8 mouse cellular contexts compared by ENCODE assay signal in genomic region chr15:89372536-89372935, GRCm38 (mm10). TPM values are rescaled to one million over a fixed set of nuclear protein-coding genes. Genes with fewer than 3 reads are reported as not detected.
DNase-seq lines count a peak whose midpoint lies in the region; ATAC-seq and TF ChIP-seq lines count a peak whose summit lies in the region.

No protein-coding gene starts in this region.

- H3K4me3 ChIP-seq in heart, embryonic 13.5 days, result peak overlapping the region; percentile 75
- H3K4me3 ChIP-seq in ES-E14 (ENCODE audit: insufficient read depth in 1 of 2, low read depth in 1 of 2, low read length in 2 of 2, poor library complexity in 1 of 2, severe bottlenecking in 1 of 2) (peak overlapping the region; percentile 71 to 77; a peak in 3 of 4 replicates), macrophage (ENCODE audit: inconsistent target) (peak overlapping the region; percentile 45; the same call in 1 of the 2 replicates)
- peak overlapping the region; percentile 71 for H3K4me3 ChIP-seq in hindbrain, embryonic 10.5 days

- H3K9ac ChIP-seq in heart, embryonic 13.5 days, result peak overlapping the region; percentile 88
- peak overlapping the region; percentile 86; the same call in 1 of the 2 replicates for H3K9ac ChIP-seq in ES-E14 (ENCODE audit: insufficient read depth, low read depth, low read length, poor library complexity, severe bottlenecking)

- peak overlapping the region; percentile 90 for H3K4me2 ChIP-seq in heart, embryonic 13.5 days

- intact Hi-C loops in heart, postnatal 25 days (cut with DNase I), result loop anchor here (5.0 kb wide), 1 partner anchor 95 kb away; no protein-coding TSS in a partner anchor
- intact Hi-C loops in left cerebral cortex, postnatal 36 days (cut with DNase I), result loop anchor here (5.0 kb wide), 2 partner anchors 55 kb away; partner anchors contain the start of genes C730034F03Rik, Chkb, Cpt1b and Gm44502

- no peak for DNase-seq in heart, postnatal 25 days (ENCODE audit: low spot score)
- no peak for DNase-seq in ES-E14 (ENCODE audit: low read depth, low spot score)
- DNase-seq in hindbrain, embryonic 10.5 days (ENCODE audit: low spot score), result no peak
- DNase-seq in left cerebral cortex, postnatal 36 days (ENCODE audit: low spot score in 2 of 2), result no peak
- DNase-seq in testis, postnatal 10 days (ENCODE audit: low spot score), result no peak

- no peak for ATAC-seq in heart, embryonic 13.5 days (ENCODE audit: extremely low read depth, insufficient number of reproducible peaks, low FRiP score, low TSS enrichment)
- ATAC-seq in frontal cortex, adult (ENCODE audit: low TSS enrichment), result no peak

- in situ Hi-C loops in ES-E14 (cut with MboI; ENCODE audit: low sequenced_read_pairs in 2 of 2, unreplicated experiment in 2 of 2), result no loop called here

- peaks cover 22% of the 10 kb centered on the region for H3K27me3 ChIP-seq in heart, embryonic 13.5 days (replicated peaks)
- H3K27me3 ChIP-seq in hindbrain, embryonic 10.5 days (ENCODE audit: insufficient read depth, poor library complexity, severe bottlenecking), result peaks cover 22% of the 10 kb centered on the region

- peaks cover 53% of the 10 kb centered on the region for H3K36me3 ChIP-seq in heart, embryonic 13.5 days
- peaks cover 52% of the 10 kb centered on the region for H3K36me3 ChIP-seq in ES-E14 (ENCODE audit: control insufficient read depth, insufficient read depth, low read length, poor library complexity, severe bottlenecking)
- peaks cover 56% of the 10 kb centered on the region for H3K36me3 ChIP-seq in hindbrain, embryonic 10.5 days
- H3K36me3 ChIP-seq in macrophage (ENCODE audit: inconsistent target), result peaks cover 36% of the 10 kb centered on the region

- peak overlapping the region; percentile 94 for H3K27ac ChIP-seq in heart, embryonic 13.5 days (replicated peaks)
- peak overlapping the region; percentile 83; the same call in 1 of the 2 replicates for H3K27ac ChIP-seq in ES-E14 (ENCODE audit: insufficient read depth, low read depth, low read length, poor library complexity, severe bottlenecking)
- peak overlapping the region; percentile 95; the same call in 1 of the 2 replicates for H3K27ac ChIP-seq in hindbrain, embryonic 10.5 days
- H3K27ac ChIP-seq in macrophage, result no peak overlapping the region

- 78% methylated on average over 7 of the region's 7 CpGs for WGBS in heart, embryonic 13.5 days
- 89% methylated on average over 7 of the region's 7 CpGs for WGBS in hindbrain, embryonic 10.5 days
- WGBS in macrophage (ENCODE audit: missing documents), result 95% methylated on average over 5 of the region's 7 CpGs

- peaks cover 24% of the 10 kb centered on the region for H3K4me1 ChIP-seq in heart, embryonic 13.5 days
- H3K4me1 ChIP-seq in ES-E14 (ENCODE audit: control insufficient read depth in 2 of 2, insufficient read depth in 2 of 2, low read length in 2 of 2, poor library complexity in 1 of 2), result peaks cover 2 to 20% of the 10 kb centered on the region in 2 experiments; a peak in 3 of 4 replicates
- H3K4me1 ChIP-seq in hindbrain, embryonic 10.5 days (replicated peaks), result peaks cover 33% of the 10 kb centered on the region

- H3K9me3 ChIP-seq in heart, embryonic 13.5 days, result no peaks in the 10 kb centered on the region
- H3K9me3 ChIP-seq in ES-E14 (ENCODE audit: control insufficient read depth, insufficient read depth, low read depth, low read length), result no peaks in the 10 kb centered on the region
- no peaks in the 10 kb centered on the region for H3K9me3 ChIP-seq in hindbrain, embryonic 10.5 days

- H3K79me2 ChIP-seq in macrophage (ENCODE audit: inconsistent target), result peaks cover 7% of the 10 kb centered on the region; the same call in 1 of the 2 replicates

TF ChIP-seq in ES-E14, 5 proteins besides CTCF, POLR2A, EP300 and RAD21:
- TF ChIP-seq HCFC1 (IDR thresholded peaks at IDR 0.05; ENCODE audit: borderline replicate concordance, insufficient read depth, low read length) (no peak), CHD2 (IDR thresholded peaks at IDR 0.05; ENCODE audit: low read depth, low read length) (no peak), ZC3H11A (IDR thresholded peaks at IDR 0.05; ENCODE audit: borderline replicate concordance, low read depth, low read length) (no peak), MAFK (IDR thresholded peaks at IDR 0.05; ENCODE audit: insufficient read depth, low read depth, low read length) (no peak), ZNF384 (IDR thresholded peaks at IDR 0.05; ENCODE audit: low read depth, low read length) (no peak)

RNA-seq across cellular contexts. Expression of gene Sco2, which starts 1.1 kb away (rescaled TPM):
- 7.1 and 7.2 TPM in 2 replicates for polyA plus RNA-seq in heart, embryonic 13.5 days (2015; fragmentation: Nextera tagmentation; extraction: Ambion mirVana)
- total RNA-seq in heart, postnatal 25 days (2021), result 10 to 100 TPM; 23.0 to 24.2 TPM
- total RNA-seq in ES-E14 (2012; rRNA removed), result 46.4 and 50.8 TPM in 2 replicates
- 6.9 and 8.3 TPM in 2 replicates for polyA plus RNA-seq in hindbrain, embryonic 10.5 days (2016; fragmentation: Nextera tagmentation; extraction: Ambion mirVana)
- total RNA-seq in macrophage (2018; cell fraction: chromatin; rRNA removed), result 1 to 10 TPM in 20 of 26 experiments, under 1 TPM in 2, not detected in 4; 0.90 to 5.9 (median 2.2) TPM
- 10 to 100 TPM; 10.7 to 28.9 (median 17.2) TPM for total RNA-seq in macrophage (2018; cell fraction: cytosol; rRNA removed)
- total RNA-seq in macrophage (2018; cell fraction: nucleus; rRNA removed), result 10 to 100 TPM in 5 of 26 experiments, 1 to 10 TPM in 21; 3.4 to 16.4 (median 7.6) TPM
- 8.7 to 28.2 TPM (median 22.9 TPM) in 3 replicates for polyA plus RNA-seq in macrophage (2018)
- 10 to 100 TPM; 24.0 to 32.2 TPM for total RNA-seq in left cerebral cortex, postnatal 36 days (2021)

RNA-seq across cellular contexts. Expression of gene Tymp, which starts 4.3 kb away (rescaled TPM):
- polyA plus RNA-seq in heart, embryonic 13.5 days (2015; fragmentation: Nextera tagmentation; extraction: Ambion mirVana), result 0.99 and 1.0 TPM in 2 replicates
- under 1 TPM; 0.44 to 0.64 TPM for total RNA-seq in heart, postnatal 25 days (2021)
- total RNA-seq in ES-E14 (2012; rRNA removed), result 0.94 and 1.1 TPM in 2 replicates
- 1.3 and 2.1 TPM in 2 replicates for polyA plus RNA-seq in hindbrain, embryonic 10.5 days (2016; fragmentation: Nextera tagmentation; extraction: Ambion mirVana)
- total RNA-seq in macrophage (2018; cell fraction: chromatin; rRNA removed), result not detected
- total RNA-seq in macrophage (2018; cell fraction: cytosol; rRNA removed), result 1 to 10 TPM in 5 of 26 experiments, under 1 TPM in 21; 0.34 to 1.5 (median 0.81) TPM
- total RNA-seq in macrophage (2018; cell fraction: nucleus; rRNA removed), result 1 to 10 TPM in 1 of 26 experiments, under 1 TPM in 9, not detected in 16; 0.33 to 1.0 (median 0.61) TPM
- 0.43 to 1.6 TPM (median 0.93 TPM) in 3 replicates for polyA plus RNA-seq in macrophage (2018)
- 1 to 10 TPM; 1.2 to 1.5 TPM for total RNA-seq in left cerebral cortex, postnatal 36 days (2021)

RNA-seq across cellular contexts. Expression of gene Odf3b, which starts 6.5 kb away (rescaled TPM):
- 0.28 and 0.76 TPM in 2 replicates for polyA plus RNA-seq in heart, embryonic 13.5 days (2015; fragmentation: Nextera tagmentation; extraction: Ambion mirVana)
- 1 to 10 TPM; 1.3 TPM for total RNA-seq in heart, postnatal 25 days (2021)
- 0.37 TPM in 1 of 2 replicates, not detected in the other for total RNA-seq in ES-E14 (2012; rRNA removed)
- polyA plus RNA-seq in hindbrain, embryonic 10.5 days (2016; fragmentation: Nextera tagmentation; extraction: Ambion mirVana), result 0.96 and 3.3 TPM in 2 replicates
- total RNA-seq in macrophage (2018; cell fraction: chromatin; rRNA removed), result not detected
- not detected for total RNA-seq in macrophage (2018; cell fraction: cytosol; rRNA removed)
- total RNA-seq in macrophage (2018; cell fraction: nucleus; rRNA removed), result not detected
- not detected in 3 replicates for polyA plus RNA-seq in macrophage (2018)
- total RNA-seq in left cerebral cortex, postnatal 36 days (2021), result 1 to 10 TPM in 1 of 2 experiments, under 1 TPM in 1; 0.66 to 1.9 TPM

RNA-seq across cellular contexts. Expression of gene Klhdc7b, which starts 12.2 kb away (rescaled TPM):
- 0.04 TPM in 1 of 2 replicates, not detected in the other for polyA plus RNA-seq in heart, embryonic 13.5 days (2015; fragmentation: Nextera tagmentation; extraction: Ambion mirVana)
- total RNA-seq in heart, postnatal 25 days (2021), result not detected
- 0.11 and 0.13 TPM in 2 replicates for total RNA-seq in ES-E14 (2012; rRNA removed)
- not detected in 2 replicates for polyA plus RNA-seq in hindbrain, embryonic 10.5 days (2016; fragmentation: Nextera tagmentation; extraction: Ambion mirVana)
- not detected for total RNA-seq in macrophage (2018; cell fraction: chromatin; rRNA removed)
- total RNA-seq in macrophage (2018; cell fraction: cytosol; rRNA removed), result not detected
- not detected for total RNA-seq in macrophage (2018; cell fraction: nucleus; rRNA removed)
- polyA plus RNA-seq in macrophage (2018), result not detected in 3 replicates
- total RNA-seq in left cerebral cortex, postnatal 36 days (2021), result under 1 TPM; 0.39 to 0.41 TPM

RNA-seq across cellular contexts. Expression of gene Ncaph2, which starts 17.0 kb away (rescaled TPM):
- 94.1 and 109 TPM in 2 replicates for polyA plus RNA-seq in heart, embryonic 13.5 days (2015; fragmentation: Nextera tagmentation; extraction: Ambion mirVana)
- 10 to 100 TPM; 52.0 to 60.4 TPM for total RNA-seq in heart, postnatal 25 days (2021)
- total RNA-seq in ES-E14 (2012; rRNA removed), result 205 and 274 TPM in 2 replicates
- polyA plus RNA-seq in hindbrain, embryonic 10.5 days (2016; fragmentation: Nextera tagmentation; extraction: Ambion mirVana), result 187 and 194 TPM in 2 replicates
- 100 to 1,000 TPM in 15 of 26 experiments, 10 to 100 TPM in 11; 46.3 to 230 (median 112) TPM for total RNA-seq in macrophage (2018; cell fraction: chromatin; rRNA removed)
- 10 to 100 TPM; 30.0 to 46.2 (median 38.9) TPM for total RNA-seq in macrophage (2018; cell fraction: cytosol; rRNA removed)
- 10 to 100 TPM; 24.0 to 80.6 (median 40.6) TPM for total RNA-seq in macrophage (2018; cell fraction: nucleus; rRNA removed)
- 37.1 to 52.3 TPM (median 40.4 TPM) in 3 replicates for polyA plus RNA-seq in macrophage (2018)
- total RNA-seq in left cerebral cortex, postnatal 36 days (2021), result 100 to 1,000 TPM in 1 of 2 experiments, 10 to 100 TPM in 1; 89.8 to 109 TPM
